Mouse (Mus musculus): ENCODE data around the gene Zfhx3. TPM values are rescaled to one million over a fixed set of nuclear protein-coding genes. Genes with fewer than 3 reads are reported as not detected.

Zfhx3 gene
- polyA plus RNA-seq, 1 experiment from 2014 or later = 15.0 TPM

DNA sequence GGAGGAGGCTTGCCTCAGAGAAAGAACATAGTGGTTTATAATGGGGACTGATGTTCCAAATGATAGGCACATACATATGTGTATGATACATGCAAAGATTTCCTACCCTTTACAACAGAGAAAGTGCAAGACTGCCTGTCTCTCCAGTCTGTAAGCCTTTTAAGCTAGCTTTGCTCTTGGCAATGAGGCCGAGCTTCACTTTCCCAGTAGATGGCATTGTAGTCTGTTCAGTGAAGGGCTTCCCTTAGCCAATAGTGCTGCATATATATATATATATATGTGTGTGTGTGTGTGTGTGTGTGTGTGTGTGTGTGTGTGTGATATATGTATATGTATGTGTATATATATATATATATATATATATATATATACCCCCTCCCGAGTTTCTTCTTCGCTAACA, 13.4 kb downstream of the Zfhx3 start:
- no peak overlapping the region for H3K4me2 ChIP-seq
- H3K36me3 ChIP-seq = no peaks in the 10 kb centered on the region
- H3K4me3 ChIP-seq = no peak overlapping the region
- no peaks in the 10 kb centered on the region for H3K9me3 ChIP-seq
- H3K27me3 ChIP-seq = no peaks in the 10 kb centered on the region
- H3K27ac ChIP-seq = no peak overlapping the region
- no peak overlapping the region for H3K9ac ChIP-seq
- no peak for ATAC-seq (ENCODE audit: borderline replicate concordance, extremely low read depth, low FRiP score, low TSS enrichment)
- WGBS = 56% methylated on average over 3 of the region's 3 CpGs
- peaks cover 7% of the 10 kb centered on the region for H3K4me1 ChIP-seq

DNA sequence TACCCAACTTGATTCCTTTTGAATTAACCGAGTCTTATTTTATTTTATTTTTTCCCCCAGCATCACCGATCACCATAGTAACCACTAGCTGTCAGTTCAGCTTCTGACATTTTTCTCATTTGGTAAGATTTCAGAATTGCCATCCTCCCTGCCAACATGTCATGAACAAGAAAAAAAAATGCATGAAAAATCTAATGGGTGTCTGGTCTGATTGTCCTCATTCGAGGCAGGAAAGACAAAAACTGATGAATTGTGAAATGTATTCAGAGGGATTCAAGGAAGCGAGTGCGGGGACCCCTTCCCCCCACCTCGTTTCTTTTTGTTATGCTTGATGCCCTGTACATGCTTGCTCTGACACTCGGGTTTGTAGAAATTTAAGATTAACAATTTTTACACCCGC, 15.1 kb downstream of the Zfhx3 start:
- no peak for ATAC-seq (ENCODE audit: borderline replicate concordance, extremely low read depth, low FRiP score, low TSS enrichment)
- Histone ChIP-seq H3K36me3 (no peaks in the 10 kb centered on the region), H3K9ac (no peak overlapping the region), H3K27me3 (no peaks in the 10 kb centered on the region), H3K4me2 (no peak overlapping the region), H3K9me3 (no peaks in the 10 kb centered on the region), H3K4me1 (peaks cover 1% of the 10 kb centered on the region; the same call in 1 of the 2 replicates), H3K27ac (no peak overlapping the region), H3K4me3 (no peak overlapping the region)
- WGBS = 77% methylated on average over 8 of the region's 8 CpGs

DNA sequence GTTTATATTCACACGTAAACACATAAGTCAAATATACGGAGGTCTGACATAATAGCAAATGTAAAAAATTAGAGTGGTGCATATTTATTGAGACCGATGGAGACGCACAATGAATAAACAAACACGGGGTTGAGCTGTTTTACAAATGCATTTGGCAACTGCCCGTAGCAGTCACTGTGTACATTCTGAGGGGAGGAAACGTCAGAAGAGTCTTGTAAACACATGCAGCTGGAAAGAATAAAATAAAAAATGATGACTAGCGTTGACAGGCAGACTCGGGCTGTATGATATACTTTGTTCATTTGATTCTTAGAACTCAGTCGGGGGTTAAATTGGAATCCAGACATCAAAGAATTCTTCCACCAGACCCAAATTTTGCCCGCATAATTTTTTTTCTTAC, 18.0 kb downstream of the Zfhx3 start:
- H3K36me3 ChIP-seq = no peaks in the 10 kb centered on the region
- peak overlapping the region; percentile 42 for H3K4me2 ChIP-seq
- no peaks in the 10 kb centered on the region for H3K27me3 ChIP-seq
- H3K27ac ChIP-seq = no peak overlapping the region
- WGBS = 28% methylated on average over 11 of the region's 11 CpGs
- peak overlapping the region; percentile 0; the same call in 1 of the 2 replicates for H3K4me3 ChIP-seq
- H3K9me3 ChIP-seq = no peaks in the 10 kb centered on the region
- H3K9ac ChIP-seq = no peak overlapping the region
- 0 out of 2 replicates have a peak, but pooled peaks cover 3% of the 10 kb centered on the region for H3K4me1 ChIP-seq
- ATAC-seq (ENCODE audit: borderline replicate concordance, extremely low read depth, low FRiP score, low TSS enrichment) = peak; percentile 77; the same call in 1 of the 2 replicates

DNA sequence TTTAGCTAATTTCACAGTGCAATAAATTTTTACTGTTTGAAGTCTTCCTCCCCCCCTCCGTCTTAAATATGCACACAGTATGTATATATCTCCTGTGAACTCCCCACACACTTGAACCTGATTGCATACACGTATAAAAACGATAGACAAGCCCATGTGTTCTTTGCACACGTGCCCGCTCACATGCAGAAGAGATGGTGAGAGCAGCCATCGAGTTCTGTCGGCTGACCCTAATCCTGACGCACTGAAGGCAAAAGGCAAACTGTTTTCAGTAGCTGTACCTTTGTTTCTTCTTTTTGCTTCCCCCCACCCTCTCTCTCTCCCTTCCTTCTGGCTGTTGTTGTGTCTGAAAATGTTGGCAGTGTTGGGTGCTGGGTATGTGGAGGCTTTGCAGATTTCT, 18.4 kb downstream of the Zfhx3 start:
- Histone ChIP-seq H3K4me1 (0 out of 2 replicates have a peak, but pooled peaks cover 3% of the 10 kb centered on the region), H3K4me3 (no peak overlapping the region), H3K27ac (0 out of 2 replicates have a peak overlapping the region, but pooled peaks have one; percentile 8), H3K27me3 (no peaks in the 10 kb centered on the region), H3K4me2 (peak overlapping the region; percentile 42), H3K9me3 (no peaks in the 10 kb centered on the region), H3K9ac (no peak overlapping the region), H3K36me3 (no peaks in the 10 kb centered on the region)
- 37% methylated on average over 8 of the region's 8 CpGs for WGBS
- ATAC-seq (ENCODE audit: borderline replicate concordance, extremely low read depth, low FRiP score, low TSS enrichment) = peak; percentile 53; the same call in 1 of the 2 replicates

DNA sequence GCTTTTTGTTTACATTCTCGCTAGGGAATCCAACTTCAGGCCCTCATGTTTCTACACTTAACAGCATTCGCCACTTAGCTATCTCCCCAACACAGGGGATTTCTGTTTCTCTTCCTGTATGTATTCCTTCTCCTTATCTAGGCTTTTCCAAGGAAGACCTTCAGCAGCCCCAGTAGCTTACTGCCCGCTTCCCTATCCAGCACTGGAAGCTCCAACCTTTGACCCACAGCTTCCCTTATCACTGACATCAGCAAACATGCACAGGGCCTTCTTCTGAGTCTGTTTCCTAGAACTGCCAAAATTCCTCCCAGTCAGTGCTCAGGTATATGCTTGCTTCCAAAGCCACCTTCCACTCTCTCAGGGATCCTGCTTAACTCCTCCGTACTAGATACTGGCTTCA, 29.8 kb downstream of the Zfhx3 start:
- no peak for ATAC-seq (ENCODE audit: borderline replicate concordance, extremely low read depth, low FRiP score, low TSS enrichment)
- H3K36me3 ChIP-seq = no peaks in the 10 kb centered on the region
- H3K4me3 ChIP-seq = no peak overlapping the region
- H3K27ac ChIP-seq = no peak overlapping the region
- H3K27me3 ChIP-seq = no peaks in the 10 kb centered on the region
- no peak overlapping the region for H3K4me2 ChIP-seq
- H3K9ac ChIP-seq = no peak overlapping the region
- H3K9me3 ChIP-seq = no peaks in the 10 kb centered on the region
- 31% methylated on average over 4 of the region's 4 CpGs for WGBS
- no peaks in the 10 kb centered on the region for H3K4me1 ChIP-seq

DNA sequence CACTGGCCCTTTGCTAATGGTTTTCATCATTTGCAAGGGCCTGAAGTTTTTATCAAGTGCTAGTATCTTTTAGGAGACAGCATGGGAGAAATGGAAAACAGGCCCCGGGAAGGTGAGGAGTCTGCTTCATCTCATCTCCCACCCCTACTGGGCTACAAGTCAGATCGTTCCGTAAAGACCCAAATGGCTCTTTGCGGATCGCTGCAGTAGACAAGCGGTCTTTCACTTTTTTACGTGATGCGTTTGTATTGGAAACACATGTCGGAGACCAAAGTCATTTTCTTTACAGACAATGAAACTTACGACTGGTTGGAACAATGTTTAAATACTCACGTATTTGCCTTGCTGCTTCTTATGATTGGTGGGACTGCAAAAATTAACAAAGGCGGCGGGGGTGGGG, 32.0 kb downstream of the Zfhx3 start:
- H3K36me3 ChIP-seq = no peaks in the 10 kb centered on the region
- no peak overlapping the region for H3K9ac ChIP-seq
- no peaks in the 10 kb centered on the region for H3K4me1 ChIP-seq
- no peak for ATAC-seq (ENCODE audit: borderline replicate concordance, extremely low read depth, low FRiP score, low TSS enrichment)
- no peak overlapping the region for H3K4me2 ChIP-seq
- 76% methylated on average over 13 of the region's 13 CpGs for WGBS
- H3K27ac ChIP-seq = no peak overlapping the region
- H3K9me3 ChIP-seq = no peaks in the 10 kb centered on the region
- H3K4me3 ChIP-seq = no peak overlapping the region
- H3K27me3 ChIP-seq = no peaks in the 10 kb centered on the region

DNA sequence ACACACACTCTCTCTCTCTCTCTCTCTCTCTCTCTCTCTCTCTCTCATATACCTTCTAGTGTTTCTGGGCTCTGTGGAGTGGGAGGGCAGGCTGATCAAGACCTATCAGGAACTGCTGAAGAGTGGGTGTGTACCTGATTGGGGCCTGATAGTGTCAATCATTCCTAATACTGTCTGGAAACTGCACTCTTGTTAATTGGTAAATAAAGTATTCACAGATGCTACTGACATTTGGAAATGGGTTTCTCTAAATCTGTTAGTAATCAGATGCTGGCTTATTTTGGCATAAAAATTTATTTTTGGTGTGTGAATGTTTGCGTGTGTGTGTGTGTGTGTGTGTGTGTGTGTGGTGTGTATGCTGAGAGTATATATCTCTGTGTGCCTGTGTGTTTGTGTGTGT, 35.8 kb downstream of the Zfhx3 start:
- WGBS = 86% methylated on average over 1 of the region's 1 CpGs
- no peaks in the 10 kb centered on the region for H3K36me3 ChIP-seq
- H3K4me3 ChIP-seq = no peak overlapping the region
- H3K27ac ChIP-seq = no peak overlapping the region
- H3K9ac ChIP-seq = no peak overlapping the region
- no peak for ATAC-seq (ENCODE audit: borderline replicate concordance, extremely low read depth, low FRiP score, low TSS enrichment)
- H3K4me1 ChIP-seq = no peaks in the 10 kb centered on the region
- H3K4me2 ChIP-seq = no peak overlapping the region
- no peaks in the 10 kb centered on the region for H3K27me3 ChIP-seq
- no peaks in the 10 kb centered on the region for H3K9me3 ChIP-seq

DNA sequence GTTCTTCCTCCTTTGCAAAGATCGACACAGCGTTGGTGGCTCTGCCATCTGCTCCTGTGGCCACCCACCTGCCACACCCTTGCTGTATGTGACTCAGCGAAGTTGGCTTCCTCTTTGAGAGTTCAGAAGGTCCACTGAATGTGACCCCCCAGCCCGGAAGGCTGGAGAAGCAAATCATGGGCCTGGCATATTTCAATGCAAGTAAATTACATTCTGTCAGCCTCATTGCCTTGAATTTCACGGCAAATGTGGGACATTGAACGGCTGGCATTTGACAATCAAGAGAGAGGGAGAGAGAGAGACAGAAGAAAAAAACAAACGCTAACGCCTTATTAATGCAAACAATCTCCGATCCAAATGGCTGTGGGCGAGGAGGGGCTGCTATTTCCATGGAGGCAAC, 38.2 kb downstream of the Zfhx3 start:
- Histone ChIP-seq H3K9ac (no peak overlapping the region), H3K4me3 (no peak overlapping the region), H3K27ac (no peak overlapping the region), H3K4me1 (no peaks in the 10 kb centered on the region), H3K36me3 (no peaks in the 10 kb centered on the region), H3K27me3 (no peaks in the 10 kb centered on the region), H3K9me3 (no peaks in the 10 kb centered on the region), H3K4me2 (no peak overlapping the region)
- no peak for ATAC-seq (ENCODE audit: borderline replicate concordance, extremely low read depth, low FRiP score, low TSS enrichment)
- 55% methylated on average over 10 of the region's 10 CpGs for WGBS

DNA sequence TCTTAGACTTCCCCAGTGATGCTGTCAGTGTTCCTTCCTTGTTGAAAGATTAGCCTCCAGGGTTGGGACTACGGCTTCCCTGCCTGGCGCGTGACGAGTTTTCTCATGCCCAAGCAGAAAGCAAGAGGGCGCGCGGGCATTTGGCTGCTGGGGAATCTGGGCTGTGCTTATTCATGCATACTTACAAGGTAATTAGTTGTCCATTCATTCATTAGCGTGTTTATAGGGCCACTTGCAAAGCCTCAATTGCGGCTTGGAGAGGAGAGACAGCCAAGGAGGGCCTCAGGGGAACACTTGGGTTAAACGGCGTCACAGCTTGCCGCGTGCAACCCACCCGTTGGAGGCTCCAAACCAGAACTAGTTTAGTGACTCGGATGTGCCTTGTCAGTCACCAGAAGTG, 44.2 kb downstream of the Zfhx3 start:
- Histone ChIP-seq H3K27me3 (no peaks in the 10 kb centered on the region), H3K4me2 (no peak overlapping the region), H3K4me1 (no peaks in the 10 kb centered on the region), H3K9me3 (no peaks in the 10 kb centered on the region), H3K9ac (no peak overlapping the region), H3K4me3 (no peak overlapping the region), H3K27ac (no peak overlapping the region), H3K36me3 (no peaks in the 10 kb centered on the region)
- no peak for ATAC-seq (ENCODE audit: borderline replicate concordance, extremely low read depth, low FRiP score, low TSS enrichment)
- 87% methylated on average over 15 of the region's 15 CpGs for WGBS

DNA sequence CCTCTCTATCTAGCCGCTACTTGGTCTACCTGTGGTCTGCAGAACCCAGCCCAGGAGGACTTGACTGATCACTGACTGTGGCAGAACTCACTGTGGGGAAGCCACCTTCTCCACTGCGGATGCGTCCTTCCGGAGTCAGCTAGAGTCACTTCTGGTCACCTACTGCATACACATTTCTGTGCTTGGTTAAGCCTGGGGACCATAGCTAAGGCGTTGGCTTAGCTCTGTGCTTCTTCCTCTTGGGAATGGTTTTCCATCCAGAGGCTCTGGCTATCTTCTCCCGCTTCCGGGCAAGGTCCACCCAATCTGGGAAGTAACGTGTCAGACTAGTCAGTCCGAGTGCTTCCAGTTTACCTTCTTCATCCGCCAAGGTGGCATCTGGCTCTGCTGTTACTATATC, 56.4 kb downstream of the Zfhx3 start:
- Histone ChIP-seq H3K9ac (no peak overlapping the region), H3K27ac (no peak overlapping the region), H3K4me3 (no peak overlapping the region), H3K4me1 (no peaks in the 10 kb centered on the region), H3K36me3 (no peaks in the 10 kb centered on the region), H3K27me3 (no peaks in the 10 kb centered on the region), H3K9me3 (no peaks in the 10 kb centered on the region), H3K4me2 (no peak overlapping the region)
- WGBS = 80% methylated on average over 10 of the region's 10 CpGs
- ATAC-seq (ENCODE audit: borderline replicate concordance, extremely low read depth, low FRiP score, low TSS enrichment) = no peak

DNA sequence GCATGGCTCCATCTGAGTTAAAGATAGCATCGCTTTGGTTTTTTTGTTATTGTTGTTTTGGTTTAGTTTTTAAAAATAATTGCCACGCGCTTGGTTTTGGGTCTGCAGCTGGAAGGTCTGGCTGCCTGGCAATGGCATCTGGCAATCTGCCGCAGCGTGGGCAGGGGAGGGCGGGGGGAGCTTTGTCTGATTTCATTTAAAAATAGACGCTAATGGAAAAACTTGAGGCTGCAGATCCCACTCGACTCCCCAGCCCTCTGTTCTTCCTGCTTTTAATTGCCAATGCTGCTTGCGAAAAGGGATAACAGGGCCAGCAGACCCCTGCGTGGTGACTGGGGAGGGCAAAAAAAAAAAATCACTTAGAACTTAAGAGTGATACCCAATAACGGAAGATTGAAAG, 69.1 kb downstream of the Zfhx3 start:
- H3K9me3 ChIP-seq = no peaks in the 10 kb centered on the region
- H3K4me3 ChIP-seq = no peak overlapping the region
- H3K4me1 ChIP-seq = no peaks in the 10 kb centered on the region
- no peak for ATAC-seq (ENCODE audit: borderline replicate concordance, extremely low read depth, low FRiP score, low TSS enrichment)
- no peak overlapping the region for H3K27ac ChIP-seq
- no peak overlapping the region for H3K9ac ChIP-seq
- no peaks in the 10 kb centered on the region for H3K36me3 ChIP-seq
- 67% methylated on average over 11 of the region's 11 CpGs for WGBS
- no peak overlapping the region for H3K4me2 ChIP-seq
- H3K27me3 ChIP-seq = no peaks in the 10 kb centered on the region

DNA sequence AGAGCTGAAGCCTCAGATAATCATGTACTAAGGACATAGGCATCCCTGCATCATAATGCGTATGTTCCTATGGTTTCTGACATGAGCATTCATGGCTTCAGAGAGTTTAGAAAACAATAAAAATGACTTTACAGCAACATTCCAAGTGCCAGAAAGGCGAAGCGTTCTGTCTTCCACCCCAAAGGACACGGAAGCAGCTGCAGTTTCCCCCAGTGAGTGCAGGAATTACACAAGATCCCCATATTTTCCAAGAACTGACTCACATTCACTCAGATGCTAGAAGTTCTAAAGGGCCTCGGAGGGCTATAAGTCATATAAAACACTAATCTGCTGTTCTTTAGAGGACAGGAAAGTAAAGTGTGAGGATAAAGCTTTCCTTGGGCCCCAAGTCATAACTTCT, 75.3 kb downstream of the Zfhx3 start:
- no peaks in the 10 kb centered on the region for H3K4me1 ChIP-seq
- H3K9ac ChIP-seq = no peak overlapping the region
- H3K4me3 ChIP-seq = no peak overlapping the region
- no peaks in the 10 kb centered on the region for H3K27me3 ChIP-seq
- no peak for ATAC-seq (ENCODE audit: borderline replicate concordance, extremely low read depth, low FRiP score, low TSS enrichment)
- no peaks in the 10 kb centered on the region for H3K36me3 ChIP-seq
- 81% methylated on average over 5 of the region's 5 CpGs for WGBS
- H3K9me3 ChIP-seq = no peaks in the 10 kb centered on the region
- no peak overlapping the region for H3K4me2 ChIP-seq
- H3K27ac ChIP-seq = no peak overlapping the region

DNA sequence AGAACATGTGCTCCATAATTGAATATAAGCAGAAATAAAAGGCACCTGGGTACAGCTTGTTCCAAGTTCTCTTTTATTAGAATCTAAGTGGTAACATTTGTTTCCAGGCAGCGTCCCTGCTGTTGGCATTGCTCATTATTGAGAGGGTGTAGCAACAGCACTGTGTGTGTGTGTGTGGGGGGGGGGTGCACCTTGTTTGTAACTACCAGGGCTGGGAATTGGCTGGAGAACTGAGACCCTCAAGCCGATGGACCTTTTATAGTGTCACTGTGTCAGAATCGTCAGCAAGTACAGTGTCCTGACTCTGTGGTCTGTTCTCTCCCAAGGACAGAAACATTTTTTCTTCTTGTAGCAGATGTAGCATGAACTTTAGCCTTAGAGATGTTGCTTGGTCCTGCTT, 77.2 kb downstream of the Zfhx3 start:
- Histone ChIP-seq H3K4me3 (no peak overlapping the region), H3K27ac (no peak overlapping the region), H3K9ac (no peak overlapping the region), H3K4me1 (no peaks in the 10 kb centered on the region), H3K36me3 (no peaks in the 10 kb centered on the region), H3K4me2 (no peak overlapping the region), H3K27me3 (no peaks in the 10 kb centered on the region), H3K9me3 (no peaks in the 10 kb centered on the region)
- ATAC-seq (ENCODE audit: borderline replicate concordance, extremely low read depth, low FRiP score, low TSS enrichment) = no peak
- WGBS = 74% methylated on average over 3 of the region's 3 CpGs

Data from lung, embryonic 15.5 days (tissue).